ENCODE assay signal across 8 mouse cellular contexts in genomic region chr8:120191633-120192032, GRCm38 (mm10). TPM values are rescaled to one million over a fixed set of nuclear protein-coding genes. Genes with fewer than 3 reads are reported as not detected.
DNase-seq lines count a peak whose midpoint lies in the region; ATAC-seq lines count a peak whose summit lies in the region.
"Had no signal": no experiment of that assay in that cellular context is flagged by ENCODE, and none has a peak within 500 bp of the region (broad histone marks: within the 10 kb centered on the region; RNA-seq: fewer than 3 reads in every experiment).

No protein-coding gene starts in this region.

- no peak for DNase-seq in kidney, postnatal 14 days
- DNase-seq in adipocyte (ENCODE audit: low spot score): peak; percentile 50
- no peak for DNase-seq in frontal cortex, postnatal 25 days (ENCODE audit: low spot score in 2 of 2)

- no peak overlapping the region for H3K4me3 ChIP-seq in kidney, embryonic 14.5 days (ENCODE audit: low read length)
- no peak overlapping the region for H3K4me3 ChIP-seq in embryonic facial prominence, embryonic 15.5 days (replicated peaks)
- H3K4me3 ChIP-seq in limb, embryonic 13.5 days: peak overlapping the region; percentile 31; the same call in 1 of the 2 replicates

- no peak for ATAC-seq in kidney, embryonic 14.5 days (ENCODE audit: low FRiP score, low TSS enrichment)
- ATAC-seq in embryonic facial prominence, embryonic 15.5 days (ENCODE audit: insufficient number of reproducible peaks, low FRiP score, low TSS enrichment, low read depth): no peak
- no peak for ATAC-seq in limb, embryonic 13.5 days (ENCODE audit: low FRiP score, low read depth)
- ATAC-seq in erythroid progenitor cell, adult 5-6 weeks (replicated peaks; ENCODE audit: low FRiP score, poor library complexity, severe bottlenecking): no peak

- WGBS in kidney, embryonic 14.5 days: 82% methylated on average over 5 of the region's 5 CpGs
- WGBS in embryonic facial prominence, embryonic 15.5 days: 48% methylated on average over 5 of the region's 5 CpGs
- WGBS in limb, embryonic 13.5 days: 54% methylated on average over 5 of the region's 5 CpGs

- H3K27me3 ChIP-seq in kidney, embryonic 14.5 days (ENCODE audit: control insufficient read depth, insufficient read depth, low read length): no peaks in the 10 kb centered on the region
- H3K27me3 ChIP-seq in embryonic facial prominence, embryonic 15.5 days: no peaks in the 10 kb centered on the region
- no peaks in the 10 kb centered on the region for H3K27me3 ChIP-seq in limb, embryonic 13.5 days

- H3K9me3 ChIP-seq in kidney, embryonic 14.5 days (ENCODE audit: control insufficient read depth, low read length): 0 out of 2 replicates have a peak, but pooled peaks cover 3% of the 10 kb centered on the region
- no peaks in the 10 kb centered on the region for H3K9me3 ChIP-seq in embryonic facial prominence, embryonic 15.5 days (replicated peaks)
- no peaks in the 10 kb centered on the region for H3K9me3 ChIP-seq in limb, embryonic 13.5 days

- H3K27ac ChIP-seq in kidney, embryonic 14.5 days (ENCODE audit: low read depth, low read length): peak overlapping the region; percentile 70
- peak overlapping the region; percentile 74 for H3K27ac ChIP-seq in embryonic facial prominence, embryonic 15.5 days (replicated peaks)
- H3K27ac ChIP-seq in limb, embryonic 13.5 days: peak overlapping the region; percentile 94
- H3K27ac ChIP-seq: liver, embryonic 14.5 days had no signal

- H3K36me3 ChIP-seq in kidney, embryonic 14.5 days (ENCODE audit: control insufficient read depth, insufficient read depth, low read length): no peaks in the 10 kb centered on the region
- H3K36me3 ChIP-seq in embryonic facial prominence, embryonic 15.5 days: no peaks in the 10 kb centered on the region
- no peaks in the 10 kb centered on the region for H3K36me3 ChIP-seq in limb, embryonic 13.5 days

- peaks cover 17% of the 10 kb centered on the region for H3K4me1 ChIP-seq in kidney, embryonic 14.5 days (ENCODE audit: control insufficient read depth, insufficient read depth, low read length)
- peaks cover 32% of the 10 kb centered on the region for H3K4me1 ChIP-seq in embryonic facial prominence, embryonic 15.5 days
- H3K4me1 ChIP-seq in limb, embryonic 13.5 days: peaks cover 36% of the 10 kb centered on the region

- H3K4me2 ChIP-seq in kidney, embryonic 14.5 days (replicated peaks; ENCODE audit: low read depth, low read length): no peak overlapping the region
- no peak overlapping the region; the same call in 1 of the 2 replicates for H3K4me2 ChIP-seq in embryonic facial prominence, embryonic 15.5 days (replicated peaks)
- H3K4me2 ChIP-seq in limb, embryonic 13.5 days (replicated peaks): peak overlapping the region; percentile 62

- no peak overlapping the region for H3K9ac ChIP-seq in kidney, embryonic 14.5 days (ENCODE audit: low read depth, low read length)
- no peak overlapping the region for H3K9ac ChIP-seq in embryonic facial prominence, embryonic 15.5 days
- H3K9ac ChIP-seq in limb, embryonic 13.5 days: peak overlapping the region; percentile 39
- H3K9ac ChIP-seq: liver, embryonic 14.5 days had no signal

RNA-seq across cellular contexts. Expression of gene Fam92b, which starts 14.4 kb away (rescaled TPM):
- polyA plus RNA-seq in kidney, embryonic 14.5 days (2014; fragmentation: Nextera tagmentation; extraction: Ambion mirVana): 0.24 TPM in 1 of 2 replicates, not detected in the other
- polyA plus RNA-seq in embryonic facial prominence, embryonic 15.5 days (2015; fragmentation: Nextera tagmentation; extraction: Ambion mirVana): 6.6 and 11.4 TPM in 2 replicates
- polyA plus RNA-seq in limb, embryonic 13.5 days (2015; fragmentation: Nextera tagmentation; extraction: Ambion mirVana): not detected in 2 replicates
- total RNA-seq in erythroid progenitor cell, adult 5-6 weeks (2015; ENCODE audit: low replicate concordance): not detected in 2 replicates
- not detected in 2 replicates for total RNA-seq in erythroid progenitor cell, adult 5-6 weeks (2017; ENCODE audit: low replicate concordance)
- polyA plus RNA-seq: liver, embryonic 14.5 days had no signal

RNA-seq across cellular contexts. Expression of gene Gse1, which starts 36.6 kb away (rescaled TPM):
- polyA plus RNA-seq in kidney, embryonic 14.5 days (2014; fragmentation: Nextera tagmentation; extraction: Ambion mirVana): 11.3 and 12.1 TPM in 2 replicates
- polyA plus RNA-seq in embryonic facial prominence, embryonic 15.5 days (2015; fragmentation: Nextera tagmentation; extraction: Ambion mirVana): 11.1 and 12.0 TPM in 2 replicates
- polyA plus RNA-seq in limb, embryonic 13.5 days (2015; fragmentation: Nextera tagmentation; extraction: Ambion mirVana): 6.9 and 7.1 TPM in 2 replicates
- total RNA-seq in erythroid progenitor cell, adult 5-6 weeks (2015; ENCODE audit: low replicate concordance): 134 and 153 TPM in 2 replicates
- total RNA-seq in erythroid progenitor cell, adult 5-6 weeks (2017; ENCODE audit: low replicate concordance): 105 and 130 TPM in 2 replicates
